Mouse (Mus musculus) forebrain, embryonic 14.5 days (tissue): ENCODE measurements at regions not wholly inside any gene's neighbourhood (a gene's known extent, or its start where the extent isn't known, plus 50 kb on each side); places are given as distances from the start of the nearest gene placed in this dataset.

ENCODE experiments used
- ATAC-seq: fragments of 200-750 bp; cut with Nextera tagmentation; 2 replicates; pipeline ENCODE4 v1.8.0; 2017; ENCODE audit warnings: mild to moderate bottlenecking, moderate library complexity
- DNase-seq: peaks from one replicate; pipeline ENCODE4 v3.0.0-alpha.2; 2015; ENCODE audit warnings: low spot score
- H3K27ac ChIP-seq: fragments of 300-500 bp; sonication (generic); 2 replicates; pipeline ENCODE4 v1.5.1; 2014; ENCODE audit warnings: low read depth, mild to moderate bottlenecking, control low read depth, low read length, moderate library complexity
- H3K27me3 ChIP-seq: fragments of 300-500 bp; sonication (generic); replicated peaks from 2 replicates; pipeline ENCODE4 v1.6.1; 2014; ENCODE audit warnings: low read length, control low read depth, mixed read lengths; ENCODE audit not compliant: control insufficient read depth, insufficient read depth
- H3K36me3 ChIP-seq: fragments of 300-500 bp; sonication (generic); 2 replicates; pipeline ENCODE4 v1.6.1; 2014; ENCODE audit warnings: low read length, control low read depth; ENCODE audit not compliant: control insufficient read depth, insufficient read depth
- H3K4me1 ChIP-seq: fragments of 300-500 bp; sonication (generic); 2 replicates; pipeline ENCODE4 v1.6.1; 2014; ENCODE audit warnings: antibody characterized with exemption, low read length, control low read depth; ENCODE audit not compliant: control insufficient read depth, insufficient read depth
- H3K4me2 ChIP-seq: fragments of 300-500 bp; sonication (generic); 2 replicates; pipeline ENCODE4 v1.6.1; 2014; ENCODE audit warnings: mild to moderate bottlenecking, control low read depth, low read length
- H3K4me3 ChIP-seq: fragments of 300-500 bp; sonication (generic); 2 replicates; pipeline ENCODE4 v1.5.1; 2014; ENCODE audit warnings: low read depth, low read length, control low read depth
- H3K9ac ChIP-seq: fragments of 300-500 bp; sonication (generic); 2 replicates; pipeline ENCODE4 v1.6.1; 2014; ENCODE audit warnings: mild to moderate bottlenecking, low read length, control low read depth, moderate library complexity
- H3K9me3 ChIP-seq: fragments of 300-500 bp; sonication (generic); replicated peaks from 2 replicates; pipeline ENCODE4 v1.6.1; 2016; ENCODE audit warnings: low read length, control low read depth, mixed read lengths; ENCODE audit not compliant: control insufficient read depth
- WGBS: fragments of 180-500 bp; shearing (Covaris S2); extraction: QIAGEN DNeasy Blood & Tissue Kit; methylation state at CpG from one replicate; pipeline ENCODE4 v1.1.7; 2014; 5-methylcytosine and 5-hydroxymethylcytosine counted together

DNA sequence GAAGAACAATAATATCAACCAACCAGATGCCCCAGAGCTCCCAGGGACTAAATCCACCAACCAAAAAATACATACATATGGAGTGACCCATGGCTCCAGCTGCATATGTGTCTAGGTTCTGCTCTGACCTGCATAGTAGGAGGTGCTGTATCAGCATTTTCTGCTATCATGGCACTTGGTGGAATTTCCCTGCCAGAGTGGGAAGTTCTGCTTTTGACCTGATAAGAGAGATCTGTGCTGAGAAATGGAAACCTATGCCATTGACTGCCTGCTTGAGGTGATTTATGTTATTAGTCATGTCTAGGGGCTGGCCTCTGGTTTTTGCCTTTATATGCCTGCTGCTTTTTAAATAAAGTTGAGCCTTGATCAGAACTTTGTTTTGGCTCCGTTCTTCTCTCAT, 893.4 kb upstream of the Mdga2 start:
- ATAC-seq (no peak), DNase-seq (no peak)
- H3K9ac ChIP-seq = no peak overlapping the region
- H3K27ac ChIP-seq = no peak overlapping the region
- 60% methylated on average over 1 of the region's 1 CpGs for WGBS
- H3K4me2 ChIP-seq = no peak overlapping the region
- H3K9me3 ChIP-seq = no peaks in the 10 kb centered on the region
- H3K27me3 ChIP-seq = no peaks in the 10 kb centered on the region
- no peaks in the 10 kb centered on the region for H3K4me1 ChIP-seq
- no peaks in the 10 kb centered on the region for H3K36me3 ChIP-seq
- no peak overlapping the region for H3K4me3 ChIP-seq
